Mouse (Mus musculus) lung, postnatal 36 days (tissue): Measurements from ENCODE around the gene Selenbp2.
A peak's percentile ranks its signal among the peaks of the same experiment; 100 is the strongest.
"Not testable (repeated sequence)": the region's sequence is repeated elsewhere in the genome, so short reads cannot be mapped to it uniquely, and the experiment has no call there.

ENCODE experiments used
- DNase-seq: peaks from one replicate; pipeline ENCODE4 v3.0.0; 2022; ENCODE audit warnings: mixed read lengths

Selenbp2 gene

DNA sequence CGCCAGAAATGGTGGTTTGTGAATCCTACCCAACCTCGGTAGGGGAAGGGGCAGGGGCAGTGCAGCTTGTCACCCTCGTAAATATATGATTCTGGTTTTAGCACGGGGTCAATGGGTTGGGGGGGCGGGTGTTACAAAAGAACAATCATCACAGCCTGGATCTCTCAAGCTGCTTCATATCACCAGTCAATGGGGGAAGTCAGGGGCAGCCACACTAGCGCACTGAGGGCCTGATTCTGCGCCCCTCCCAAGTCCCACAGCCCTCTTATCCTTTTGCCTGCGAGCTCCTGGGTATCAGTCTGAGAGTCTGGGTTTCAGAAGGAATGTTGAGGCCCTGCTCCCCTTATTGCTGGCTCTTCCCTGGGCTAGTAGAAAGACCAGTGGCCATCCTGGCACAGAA lies 518 bp downstream of the Selenbp2 start:
- not testable (repeated sequence) for DNase-seq

DNA sequence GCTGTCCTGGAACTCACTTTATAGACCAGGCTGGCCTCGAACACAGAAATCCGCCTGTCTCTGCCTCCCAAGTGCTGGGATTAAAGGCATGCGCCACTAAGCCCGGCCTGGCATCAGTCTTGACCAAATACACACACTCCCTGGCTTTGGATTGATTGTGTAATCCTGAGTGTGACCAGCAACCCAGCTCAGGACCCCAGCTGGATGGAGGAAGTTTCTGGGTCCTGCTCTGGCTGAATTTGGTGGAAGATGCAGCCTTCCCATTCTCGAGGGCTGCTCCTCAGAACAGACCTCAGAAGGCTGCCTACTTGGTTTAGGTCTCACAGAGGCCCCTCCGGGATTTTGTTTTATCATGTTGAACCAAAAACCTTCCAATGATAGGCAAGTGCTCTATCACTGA lies 2.2 kb downstream of the Selenbp2 start:
- not testable (repeated sequence) for DNase-seq

GRCm38 (mm10) chr3:94696257-94696656 lies 2.9 kb downstream of the Selenbp2 start:
- not testable (repeated sequence) for DNase-seq

DNA sequence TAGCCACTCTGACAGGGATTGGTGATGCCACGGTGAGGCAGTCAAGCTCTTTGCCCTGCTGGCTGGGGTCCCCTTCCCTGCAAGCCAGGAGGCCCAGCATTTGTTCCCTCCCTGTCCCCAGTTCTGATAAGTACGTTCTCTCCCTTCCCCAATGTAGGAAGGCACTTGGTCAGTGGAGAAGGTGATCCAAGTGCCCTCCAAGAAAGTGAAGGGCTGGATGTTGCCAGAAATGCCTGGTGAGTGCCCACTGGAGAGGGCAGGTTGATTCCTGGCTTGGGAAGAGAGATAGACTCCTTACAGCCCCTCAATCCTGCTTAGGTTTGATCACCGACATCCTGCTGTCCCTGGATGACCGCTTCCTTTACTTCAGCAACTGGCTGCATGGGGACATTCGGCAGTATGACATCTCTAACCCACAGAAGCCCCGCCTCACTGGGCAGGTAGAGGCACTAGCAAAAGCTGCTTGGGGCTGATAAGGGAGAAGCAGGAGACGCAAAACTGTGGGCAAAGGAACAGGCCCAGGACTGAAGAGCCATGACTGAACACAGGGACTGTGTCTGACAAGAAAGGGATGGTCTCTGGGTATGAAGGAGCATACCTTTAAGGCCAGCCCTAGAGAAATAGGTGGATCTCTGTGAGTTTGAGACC lies 8.9 kb downstream of the Selenbp2 start:
- DNase-seq: peak; percentile 23

GRCm38 (mm10) chr3:94702856-94703255 lies 9.5 kb downstream of the Selenbp2 start:
- no peak for DNase-seq

GRCm38 (mm10) chr3:94703364-94703763 lies 10.0 kb downstream of the Selenbp2 start:
- DNase-seq: peak; percentile 66

- not testable (repeated sequence) for DNase-seq
These were observed 17.2 kb downstream of the Selenbp2 start for GRCm38 (mm10) chr3:94710591-94710990.

GRCm38 (mm10) chr3:94713424-94713823 lies 20.1 kb downstream of the Selenbp2 start:
- not testable (repeated sequence) for DNase-seq

GRCm38 (mm10) chr3:94718253-94718652 lies 24.9 kb downstream of the Selenbp2 start:
- not testable (repeated sequence) for DNase-seq

- peak; percentile 10 for DNase-seq
These were observed 30.3 kb downstream of the Selenbp2 start for GRCm38 (mm10) chr3:94723637-94724036.

DNA sequence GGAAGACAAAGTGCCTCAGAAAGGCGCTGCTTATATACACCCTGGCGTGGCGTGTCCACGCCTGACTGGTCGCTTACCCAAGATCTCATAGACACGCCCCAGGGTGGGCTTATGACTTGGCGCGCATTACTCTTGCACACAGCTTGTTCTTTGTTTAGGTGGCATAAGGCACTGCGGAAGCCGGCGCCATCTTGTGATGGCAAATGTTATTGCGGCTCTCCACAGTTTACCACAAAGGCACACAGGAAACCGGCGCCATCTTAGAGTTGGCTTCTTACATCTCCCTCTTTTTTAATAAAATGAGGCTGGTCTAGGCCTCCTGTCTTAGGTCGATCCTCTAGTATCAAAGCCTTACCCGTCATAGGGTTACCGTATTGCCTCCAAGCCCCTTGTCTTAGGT lies 52.3 kb downstream of the Selenbp2 start:
- DNase-seq: no peak
